Mouse (Mus musculus) liver, embryonic 14.5 days (tissue): ENCODE results near the gene Bpifa1. TPM values are rescaled to one million over a fixed set of nuclear protein-coding genes. Genes with fewer than 3 reads are reported as not detected.

ENCODE experiments used
- ATAC-seq: fragments of 200-750 bp; cut with Nextera tagmentation; 2 replicates; pipeline ENCODE4 v1.8.0; 2017; ENCODE audit warnings: moderate number of reproducible peaks, mild to moderate bottlenecking, moderate library complexity; ENCODE audit not compliant: insufficient read depth
- DNase-seq, 3 experiments: peaks; one replicate each; pipeline ENCODE4 v3.0.0-alpha.2; 2012 to 2013; ENCODE audit warnings: low read depth in 3 of 3, low spot score in 3 of 3
- H3K27ac ChIP-seq: fragments of 300-500 bp; sonication (generic); 2 replicates; pipeline ENCODE4 v1.5.1; 2014; ENCODE audit warnings: moderate library complexity, mild to moderate bottlenecking, control low read depth, inconsistent platforms
- H3K27me3 ChIP-seq: fragments of 300-500 bp; sonication (generic); 2 replicates; pipeline ENCODE4 v1.6.1; 2014; ENCODE audit warnings: mild to moderate bottlenecking, low read length, moderate library complexity; ENCODE audit not compliant: control insufficient read depth, insufficient read depth
- H3K36me3 ChIP-seq: fragments of 300-500 bp; sonication (generic); replicated peaks from 2 replicates; pipeline ENCODE4 v1.6.1; 2014; ENCODE audit warnings: low read depth; ENCODE audit not compliant: control insufficient read depth, insufficient read depth
- H3K4me1 ChIP-seq, 2 experiments: fragments of 200-500 bp in 1 of 2; fragments of 300-500 bp in 1 of 2; sonication (generic) in 1 of 2; replicated peaks; 2 replicates each; pipeline ENCODE4 v1.6.1; 2012 to 2014; ENCODE audit warnings: antibody characterized with exemption in 1 of 2, inconsistent platforms in 1 of 2, low read length in 1 of 2; ENCODE audit not compliant: control insufficient read depth in 2 of 2, insufficient read depth in 2 of 2
- H3K4me2 ChIP-seq: fragments of 300-500 bp; sonication (generic); 2 replicates; pipeline ENCODE4 v1.6.1; 2014; ENCODE audit warnings: low read depth, mild to moderate bottlenecking, control low read depth, moderate library complexity
- H3K4me3 ChIP-seq, 2 experiments: fragments of 200-500 bp in 1 of 2; fragments of 300-500 bp in 1 of 2; sonication (generic) in 1 of 2; 2 replicates each; pipeline ENCODE4 v1.5.1; 2012 to 2014; ENCODE audit warnings: low read depth in 2 of 2, low read length in 2 of 2, mild to moderate bottlenecking in 2 of 2, control low read depth in 1 of 2, inconsistent platforms in 1 of 2, moderate library complexity in 1 of 2; ENCODE audit not compliant: insufficient read depth in 1 of 2
- H3K9ac ChIP-seq: fragments of 300-500 bp; sonication (generic); replicated peaks from 2 replicates; pipeline ENCODE4 v1.6.1; 2014; ENCODE audit warnings: mild to moderate bottlenecking, control low read depth, moderate library complexity
- H3K9me3 ChIP-seq: fragments of 300-500 bp; sonication (generic); 2 replicates; pipeline ENCODE4 v1.6.1; 2016; ENCODE audit warnings: low read length, mixed read lengths; ENCODE audit not compliant: control insufficient read depth
- CTCF ChIP-seq: IDR thresholded peaks from 2 replicates; pipeline ENCODE4 v1.5.1; 2016; ENCODE audit warnings: antibody characterized with exemption, low read depth, control low read depth
- EP300 ChIP-seq: IDR thresholded peaks from 2 replicates; pipeline ENCODE4 v1.6.1; 2016; ENCODE audit warnings: antibody characterized with exemption, low read depth
- WGBS: fragments of 180-500 bp; shearing (Covaris S2); extraction: QIAGEN DNeasy Blood & Tissue Kit; methylation state at CpG from one replicate; pipeline ENCODE4 v1.1.7; 2014; ENCODE audit not compliant: insufficient replicate concordance; 5-methylcytosine and 5-hydroxymethylcytosine counted together
- polyA plus RNA-seq, 2 experiments: library from polyadenylated mRNA; depleted of rRNA in 1 of 2; stranded (reverse) in 1 of 2; unstranded in 1 of 2; fragments of >200 nt; fragmentation: Nextera tagmentation in 1 of 2; extraction: Ambion mirVana in 1 of 2; gene quantifications; 2 replicates each; pipeline versions ENCODE4 v1.2.1 to v1.2.3; 2012 to 2014

Gene Bpifa1
- polyA plus RNA-seq, 2 experiments, result 0.06 TPM; not detected in 1

DNA sequence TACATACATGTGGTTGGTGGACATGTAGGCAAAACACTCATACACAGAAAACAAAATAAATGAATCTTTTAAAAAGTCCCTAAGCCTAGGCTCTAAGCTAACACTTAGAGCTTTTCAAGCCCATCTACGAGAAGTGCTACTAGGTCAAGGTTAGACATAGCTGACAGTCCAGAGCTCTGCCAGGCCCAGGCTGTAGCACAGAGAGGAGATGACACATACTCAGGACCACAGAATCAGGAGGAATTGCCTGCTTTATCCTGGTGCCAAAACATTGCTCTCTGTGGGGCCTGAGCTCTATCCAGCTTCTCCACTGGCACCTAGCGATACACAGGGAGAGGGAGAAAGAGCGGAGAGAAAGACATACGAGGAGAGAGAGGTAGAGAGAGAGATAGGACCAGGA, 50.4 kb downstream of the Bpifa1 start:
- TF ChIP-seq CTCF (no peak), EP300 (no peak)
- Histone ChIP-seq H3K4me1 (no peaks in the 10 kb centered on the region), H3K27me3 (no peaks in the 10 kb centered on the region), H3K36me3 (no peaks in the 10 kb centered on the region), H3K27ac (no peak overlapping the region), H3K9me3 (no peaks in the 10 kb centered on the region), H3K4me3 (no peak overlapping the region), H3K9ac (no peak overlapping the region), H3K4me2 (no peak overlapping the region)
- WGBS, result 68% methylated on average over 4 of the region's 4 CpGs
- ATAC-seq (no peak), DNase-seq (no peak)

DNA sequence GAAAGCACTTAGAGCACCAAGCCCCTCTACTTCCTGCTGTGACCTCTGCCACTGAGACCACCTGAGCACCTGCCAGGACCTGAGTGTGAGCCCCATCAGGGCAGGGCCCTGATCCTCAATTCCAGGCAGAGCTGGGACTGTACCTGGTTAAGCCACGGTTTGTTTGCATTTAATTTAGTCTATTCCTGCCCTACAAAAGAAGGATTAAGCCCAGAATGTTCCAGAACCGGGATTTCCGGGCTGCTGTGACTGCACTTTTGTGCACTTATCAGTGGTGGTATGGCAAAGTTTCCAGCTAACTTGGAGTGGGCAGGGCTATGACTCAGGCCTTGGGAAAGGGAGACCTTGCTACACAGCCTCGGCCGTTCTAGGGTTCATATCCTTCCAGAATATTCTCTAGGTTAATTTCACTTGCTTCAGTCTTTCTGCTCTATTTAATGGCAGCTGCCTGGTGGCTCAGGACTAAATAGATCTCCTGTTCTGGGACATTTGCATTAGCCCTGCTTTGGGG, 51.4 kb downstream of the Bpifa1 start:
- Histone ChIP-seq H3K4me1 (no peaks in the 10 kb centered on the region), H3K27me3 (no peaks in the 10 kb centered on the region), H3K4me3 (no peak overlapping the region), H3K4me2 (no peak overlapping the region), H3K9ac (no peak overlapping the region), H3K36me3 (no peaks in the 10 kb centered on the region), H3K27ac (no peak overlapping the region), H3K9me3 (no peaks in the 10 kb centered on the region)
- ATAC-seq, result no peak
- DNase-seq, result no peak
- no peak for TF ChIP-seq EP300
- no peak for TF ChIP-seq CTCF
- 52% methylated on average over 5 of the region's 5 CpGs for WGBS

DNA sequence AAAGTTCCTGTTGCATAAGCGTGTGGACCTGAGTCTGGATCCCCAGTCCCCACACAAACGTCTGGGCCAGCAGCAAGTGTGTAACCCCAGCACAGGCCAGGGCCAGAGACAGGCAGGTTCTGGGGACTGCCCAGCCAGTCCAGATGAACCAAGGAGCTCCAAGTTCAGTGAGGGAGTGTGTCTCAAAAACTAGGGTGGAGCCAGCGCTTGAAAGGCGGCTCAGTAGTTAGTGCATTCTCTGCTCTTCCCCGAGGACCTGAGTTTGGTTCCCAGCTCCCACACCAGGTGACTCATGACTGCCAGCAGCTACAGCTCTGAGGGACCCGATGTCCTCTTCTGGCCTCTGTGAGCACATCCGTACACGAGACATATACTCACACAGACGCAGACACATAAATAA, 54.4 kb downstream of the Bpifa1 start:
- WGBS, result 65% methylated on average over 9 of the region's 9 CpGs
- Histone ChIP-seq H3K9me3 (no peaks in the 10 kb centered on the region), H3K4me1 (0 out of 4 replicates have a peak, but pooled peaks cover 0 to 1% of the 10 kb centered on the region in 2 experiments), H3K4me3 (no peak overlapping the region), H3K27ac (no peak overlapping the region), H3K9ac (no peak overlapping the region), H3K27me3 (no peaks in the 10 kb centered on the region), H3K4me2 (no peak overlapping the region), H3K36me3 (no peaks in the 10 kb centered on the region)
- TF ChIP-seq CTCF (no peak), EP300 (no peak)
- ATAC-seq (no peak), DNase-seq (no peak)

Other genes with a start within 250 kb of the Bpifa1 start
- gene Bpifb6, start 242.5 kb upstream of the Bpifa1 start, polyA plus RNA-seq (2012; rRNA removed), result not detected in 2 replicates
- gene Bpifb6, start 242.5 kb upstream of the Bpifa1 start, polyA plus RNA-seq (2014; fragmentation: Nextera tagmentation; extraction: Ambion mirVana), result not detected in 2 replicates
- gene Bpifb3, start 224.7 kb upstream of the Bpifa1 start, polyA plus RNA-seq (2012; rRNA removed), result not detected in 2 replicates
- gene Bpifb3, start 224.7 kb upstream of the Bpifa1 start, polyA plus RNA-seq (2014; fragmentation: Nextera tagmentation; extraction: Ambion mirVana), result not detected in 2 replicates
- gene Bpifb4, start 204.7 kb upstream of the Bpifa1 start, polyA plus RNA-seq (2012; rRNA removed), result 0.04 and 0.05 TPM in 2 replicates
- gene Bpifb4, start 204.7 kb upstream of the Bpifa1 start, polyA plus RNA-seq (2014; fragmentation: Nextera tagmentation; extraction: Ambion mirVana), result 0.09 and 0.15 TPM in 2 replicates
- not detected in 2 replicates for gene Bpifa6, start 167.9 kb upstream of the Bpifa1 start, polyA plus RNA-seq (2012; rRNA removed)
- gene Bpifa6, start 167.9 kb upstream of the Bpifa1 start, polyA plus RNA-seq (2014; fragmentation: Nextera tagmentation; extraction: Ambion mirVana), result not detected in 2 replicates
- not detected in 2 replicates for gene Bpifa2, start 134.6 kb upstream of the Bpifa1 start, polyA plus RNA-seq (2012; rRNA removed)
- not detected in 2 replicates for gene Bpifa2, start 134.6 kb upstream of the Bpifa1 start, polyA plus RNA-seq (2014; fragmentation: Nextera tagmentation; extraction: Ambion mirVana)
- not detected in 2 replicates for gene Bpifa3, start 12.5 kb upstream of the Bpifa1 start, polyA plus RNA-seq (2012; rRNA removed)
- gene Bpifa3, start 12.5 kb upstream of the Bpifa1 start, polyA plus RNA-seq (2014; fragmentation: Nextera tagmentation; extraction: Ambion mirVana), result not detected in 2 replicates
- gene Bpifa5, start 19.7 kb downstream of the Bpifa1 start, polyA plus RNA-seq (2012; rRNA removed), result 0.04 TPM in 1 of 2 replicates, not detected in the other
- gene Bpifa5, start 19.7 kb downstream of the Bpifa1 start, polyA plus RNA-seq (2014; fragmentation: Nextera tagmentation; extraction: Ambion mirVana), result not detected in 2 replicates
- 0.17 and 0.21 TPM in 2 replicates for gene Bpifb1, start 47.9 kb downstream of the Bpifa1 start, polyA plus RNA-seq (2012; rRNA removed)
- gene Bpifb1, start 47.9 kb downstream of the Bpifa1 start, polyA plus RNA-seq (2014; fragmentation: Nextera tagmentation; extraction: Ambion mirVana), result 0.19 and 0.33 TPM in 2 replicates
- not detected in 2 replicates for gene Bpifb5, start 80.9 kb downstream of the Bpifa1 start, polyA plus RNA-seq (2012; rRNA removed)
- not detected in 2 replicates for gene Bpifb5, start 80.9 kb downstream of the Bpifa1 start, polyA plus RNA-seq (2014; fragmentation: Nextera tagmentation; extraction: Ambion mirVana)
- gene Bpifb9a, start 115.0 kb downstream of the Bpifa1 start, polyA plus RNA-seq (2012; rRNA removed), result not detected in 2 replicates
- gene Bpifb9a, start 115.0 kb downstream of the Bpifa1 start, polyA plus RNA-seq (2014; fragmentation: Nextera tagmentation; extraction: Ambion mirVana), result not detected in 2 replicates
- gene Bpifb9b, start 164.3 kb downstream of the Bpifa1 start, polyA plus RNA-seq (2012; rRNA removed), result not detected in 2 replicates
- not detected in 2 replicates for gene Bpifb9b, start 164.3 kb downstream of the Bpifa1 start, polyA plus RNA-seq (2014; fragmentation: Nextera tagmentation; extraction: Ambion mirVana)
- gene Cdk5rap1, start 230.1 kb downstream of the Bpifa1 start, polyA plus RNA-seq (2012; rRNA removed), result 7.5 and 10.0 TPM in 2 replicates
- gene Cdk5rap1, start 230.1 kb downstream of the Bpifa1 start, polyA plus RNA-seq (2014; fragmentation: Nextera tagmentation; extraction: Ambion mirVana), result 4.2 and 9.5 TPM in 2 replicates